Mouse (Mus musculus) erythroblast, adult 5-6 weeks (primary cell): ENCODE data around the gene Npy4r. TPM values are rescaled to one million over a fixed set of nuclear protein-coding genes. Genes with fewer than 3 reads are reported as not detected.
A peak's percentile ranks its signal among the peaks of the same experiment; 100 is the strongest.

Source experiments
- ATAC-seq: replicated peaks from 2 replicates; pipeline ENCODE4 v1.8.0; 2016; ENCODE audit warnings: moderate number of reproducible peaks, mild to moderate bottlenecking, moderate TSS enrichment, inconsistent platforms; ENCODE audit not compliant: poor library complexity, low FRiP score, severe bottlenecking
- total RNA-seq, 2 experiments: library from RNA; stranded (forward) in 1 of 2; stranded (reverse) in 1 of 2; fragments of 150-400 nt in 1 of 2; fragments of 200-764, 138-1000 nt in 1 of 2; gene quantifications; 2 replicates each; pipeline versions ENCODE4 v1.2.3 to v1.2.4; 2015 to 2017; ENCODE audit warnings: low replicate concordance in 2 of 2

Npy4r gene
- total RNA-seq (2015; ENCODE audit: low replicate concordance) (not detected in 2 replicates), total RNA-seq (2017; ENCODE audit: low replicate concordance) (not detected in 2 replicates)

DNA sequence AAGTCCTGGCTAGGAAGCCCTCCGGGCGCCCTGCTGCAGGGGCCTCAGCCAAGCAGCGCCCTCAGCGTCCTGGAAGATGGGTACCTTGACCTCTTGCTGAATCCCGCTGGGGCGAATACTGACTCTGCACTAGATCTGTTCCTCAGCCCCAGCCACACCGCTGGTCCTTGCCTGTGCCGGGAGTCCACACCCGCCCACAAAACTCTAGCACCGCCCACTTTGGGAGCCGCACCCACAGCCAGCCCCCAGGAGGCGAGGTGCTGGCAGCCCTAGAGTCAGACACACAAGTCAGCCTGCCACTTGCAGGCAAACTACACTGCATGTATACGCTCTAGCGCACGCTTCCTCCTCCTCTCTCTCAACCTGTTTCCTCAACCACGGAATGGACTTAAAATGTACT lies at the start of gene Npy4r:
Gene Npy4r (minus strand): TSS at position 148 of the 400 bp plus-strand sequence.
- ATAC-seq, result no peak

DNA sequence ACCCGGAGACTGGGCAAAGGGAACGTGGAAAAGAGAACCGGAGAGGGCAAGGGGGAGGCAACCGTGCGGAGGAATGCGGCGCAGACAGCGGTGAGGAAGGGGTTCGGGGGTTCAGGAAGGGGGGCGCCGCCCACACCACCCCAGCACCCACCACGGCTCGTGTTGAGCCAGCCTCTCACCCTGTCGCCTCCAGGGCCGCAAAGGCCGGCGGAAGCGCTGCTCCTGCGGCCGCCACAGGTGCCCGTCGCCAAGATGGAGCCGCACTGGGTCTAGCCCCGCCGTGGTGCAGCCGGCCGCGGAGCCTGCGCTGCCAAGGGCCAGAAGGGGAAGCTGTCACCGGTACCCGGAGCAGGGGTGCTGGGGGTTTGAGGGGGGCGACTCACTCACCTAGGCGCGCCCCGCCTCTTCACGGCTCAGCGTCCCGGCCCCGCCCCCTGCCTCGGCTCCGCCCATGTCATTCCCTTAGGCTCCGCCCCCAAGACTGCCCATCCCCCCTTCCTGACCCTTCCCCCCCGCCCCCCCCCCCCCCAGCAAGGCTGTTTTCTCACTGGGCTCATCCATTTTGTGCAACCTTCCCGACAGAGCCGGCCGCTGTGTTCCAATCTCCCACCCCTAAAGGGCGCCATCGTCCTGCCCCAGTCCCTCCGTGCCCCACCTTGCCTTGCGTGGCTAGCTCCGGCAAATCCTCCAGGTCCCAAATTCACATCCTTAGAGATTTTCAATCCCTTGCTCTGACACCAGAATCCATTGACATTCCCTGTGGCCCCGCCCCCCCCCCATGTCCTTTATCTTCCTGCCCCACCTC lies 49.1 kb upstream of the Npy4r start, which contains the start of gene Gprin2:
Gene Gprin2 (minus strand): TSS at position 423 of the 805 bp plus-strand sequence.
- no peak for ATAC-seq

DNA sequence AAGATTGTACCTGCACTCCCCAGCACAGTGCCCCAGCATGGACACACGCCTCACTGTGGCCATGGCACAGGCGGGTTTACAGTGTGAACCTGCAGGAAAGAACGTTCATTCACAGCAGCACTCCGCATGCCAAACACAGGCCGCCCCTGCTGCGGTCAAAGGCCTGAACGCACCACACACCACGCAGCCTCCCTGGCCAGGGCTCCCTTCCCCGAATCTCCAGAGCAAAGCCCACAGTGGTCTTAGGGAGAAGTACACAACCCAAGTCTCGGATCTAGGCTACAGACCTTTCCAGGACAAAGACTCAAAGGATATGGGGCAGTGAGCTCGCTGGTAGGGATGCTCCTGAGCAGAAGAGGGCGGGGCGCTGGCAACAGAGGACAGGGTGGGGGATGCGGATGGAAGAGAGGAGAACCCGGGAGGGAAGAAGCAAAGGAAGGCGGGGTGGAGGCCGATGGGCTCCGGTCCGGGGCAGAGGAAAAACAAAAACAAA lies 48.5 kb upstream of the Npy4r start:
- ATAC-seq, result no peak

DNA sequence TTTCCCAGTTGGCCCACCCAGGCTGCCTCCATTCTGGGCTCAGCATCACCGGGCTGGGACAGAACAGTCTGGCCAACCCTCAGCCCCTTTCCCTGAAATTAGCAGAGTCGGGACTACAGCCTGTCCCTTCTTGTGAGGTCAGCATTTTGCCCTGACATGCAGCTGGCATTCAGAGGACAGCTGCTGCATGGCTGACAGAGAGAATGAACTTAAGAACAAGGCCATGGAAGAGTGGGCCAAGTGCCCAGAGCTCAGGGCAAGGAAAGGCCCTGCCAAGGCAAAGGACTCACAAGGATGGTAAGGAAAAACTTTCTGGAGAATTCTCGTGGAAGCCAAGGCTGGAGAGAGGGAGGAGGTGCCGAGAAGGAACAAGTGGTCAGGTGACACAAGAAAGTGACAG lies 44.4 kb upstream of the Npy4r start:
- no peak for ATAC-seq

DNA sequence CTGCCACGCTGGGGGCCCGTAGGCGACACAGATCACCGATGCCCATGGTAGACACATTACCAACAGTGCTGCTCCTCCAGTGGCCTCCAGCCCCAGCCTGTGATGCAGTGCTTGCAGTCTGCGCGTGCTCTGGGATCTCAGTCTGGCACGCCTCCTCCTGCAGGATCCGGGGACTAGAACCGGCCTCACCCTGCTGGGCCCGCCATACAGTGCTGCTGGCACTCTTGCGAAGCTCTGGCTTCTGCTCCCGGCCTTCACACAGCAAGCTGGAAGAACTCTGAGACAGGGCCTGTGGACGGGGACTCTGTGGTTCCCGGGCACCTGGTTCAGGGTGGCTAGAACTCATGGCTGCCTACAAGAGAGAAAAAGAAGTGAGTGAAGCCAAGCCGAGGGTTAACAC lies 43.2 kb upstream of the Npy4r start:
- no peak for ATAC-seq

DNA sequence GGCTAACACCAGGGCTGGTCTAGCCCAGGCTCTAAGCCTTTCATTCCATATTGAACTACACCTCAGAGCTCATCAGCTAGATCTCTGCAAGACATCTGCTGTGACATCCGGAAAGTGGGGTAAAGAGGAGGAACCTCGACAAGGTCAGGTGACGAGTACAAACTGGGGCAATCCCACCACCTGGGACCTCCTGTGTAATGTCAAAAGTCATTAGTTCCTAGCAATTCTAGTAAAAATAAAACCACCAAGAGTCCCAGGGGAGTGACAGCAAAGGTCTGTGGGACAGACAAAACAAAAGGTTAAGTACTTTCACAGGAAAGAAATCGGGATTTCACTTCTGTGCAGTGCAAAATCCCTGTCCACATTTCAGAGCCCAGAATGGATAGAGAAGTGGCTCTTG lies 41.6 kb upstream of the Npy4r start:
- ATAC-seq, result no peak

DNA sequence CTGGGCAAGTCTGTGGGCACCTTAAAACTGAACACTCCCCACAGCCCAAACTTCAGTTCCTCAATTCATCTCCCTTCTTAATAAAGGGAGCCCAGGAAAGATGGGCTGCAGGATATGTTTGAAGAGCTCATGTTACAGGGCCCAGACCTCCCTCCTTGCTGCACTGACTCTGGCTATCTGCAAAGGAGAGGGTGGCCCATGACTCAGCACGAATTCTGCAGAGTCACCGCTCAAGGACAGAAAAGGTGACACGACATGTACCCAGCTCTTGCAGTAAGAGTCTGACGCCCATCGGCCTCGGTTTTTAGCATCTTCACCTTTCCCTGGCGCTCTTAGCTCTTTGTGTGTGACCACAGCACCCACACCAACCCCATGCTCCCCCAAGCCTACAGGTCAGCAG lies 38.1 kb upstream of the Npy4r start:
- peak; percentile 79 for ATAC-seq

DNA sequence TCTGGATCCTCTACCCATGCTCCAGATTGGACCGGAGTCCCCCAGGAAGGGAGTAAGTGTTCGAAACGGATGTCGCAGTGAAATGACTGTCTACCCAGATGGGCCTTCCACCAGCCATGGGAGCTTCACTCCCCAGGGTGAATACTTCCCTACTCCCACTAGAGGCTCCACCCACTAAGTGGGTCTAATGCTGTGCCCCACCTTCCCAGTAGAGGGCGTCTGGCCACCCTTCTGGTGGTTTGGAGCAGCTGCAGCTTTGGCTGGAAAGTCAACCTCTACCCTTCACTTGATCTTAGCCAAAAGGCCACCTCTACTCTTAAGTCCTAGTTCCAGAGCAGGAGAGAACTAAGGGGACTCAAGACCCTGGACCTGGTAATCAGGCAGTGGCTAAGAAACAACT lies 36.3 kb upstream of the Npy4r start:
- ATAC-seq, result no peak

DNA sequence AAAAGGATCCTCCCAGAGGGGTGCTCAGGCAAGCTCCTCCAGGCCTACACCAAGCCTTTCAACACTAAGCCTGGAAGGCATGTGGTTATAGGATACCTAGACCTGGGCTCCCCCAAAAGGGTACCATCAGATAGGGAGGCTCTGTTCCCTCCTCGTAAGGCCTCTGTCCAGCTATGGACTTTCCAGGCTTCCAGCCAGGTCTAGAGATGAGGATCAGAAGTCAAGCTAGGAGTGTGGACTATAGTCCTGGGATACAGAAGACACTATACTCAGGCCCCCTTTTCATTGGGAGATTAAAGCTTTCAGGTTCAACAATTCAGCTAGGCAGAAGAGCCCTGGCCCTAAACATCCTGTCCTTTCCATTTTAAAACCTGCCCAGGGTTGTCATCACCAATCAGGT lies 30.8 kb upstream of the Npy4r start:
- no peak for ATAC-seq

DNA sequence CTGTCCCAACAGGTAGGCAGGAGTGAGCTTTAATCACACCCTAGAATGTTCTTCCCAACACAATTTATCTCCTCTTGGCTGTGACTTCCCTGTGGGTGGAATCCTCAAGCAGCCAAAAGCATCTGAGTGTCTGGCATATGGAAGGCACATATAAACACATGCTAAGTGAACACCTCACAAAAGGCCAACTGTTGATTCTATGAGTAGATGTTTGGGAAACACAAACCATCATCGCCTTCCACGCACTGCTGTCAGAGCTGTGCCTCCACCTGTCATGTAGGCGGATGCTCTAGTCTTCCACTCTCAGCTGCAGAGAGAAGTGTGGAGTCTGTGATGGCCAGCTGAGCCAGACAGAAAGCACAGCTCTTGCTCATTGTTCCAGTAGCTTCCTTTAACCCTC lies 27.1 kb upstream of the Npy4r start:
- ATAC-seq, result no peak

DNA sequence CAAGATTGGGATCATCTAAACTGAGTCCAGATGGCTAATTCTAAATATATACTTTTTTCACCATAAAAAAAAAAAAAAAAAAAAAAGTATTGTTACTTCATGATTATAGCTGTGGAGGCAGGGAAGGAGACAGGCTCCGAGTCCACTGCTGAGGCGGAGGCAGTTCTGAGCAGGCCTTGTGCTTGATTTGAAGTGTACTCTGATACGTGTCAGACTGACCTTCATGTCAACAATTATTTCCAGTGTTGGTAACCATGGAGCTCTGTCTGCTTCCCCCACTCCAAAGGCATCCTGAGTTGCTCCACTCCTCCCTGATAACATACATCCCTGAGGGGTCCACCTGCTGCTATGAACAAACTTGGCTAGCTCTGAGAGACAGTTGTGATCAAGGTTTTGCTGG lies 18.8 kb upstream of the Npy4r start:
- no peak for ATAC-seq

DNA sequence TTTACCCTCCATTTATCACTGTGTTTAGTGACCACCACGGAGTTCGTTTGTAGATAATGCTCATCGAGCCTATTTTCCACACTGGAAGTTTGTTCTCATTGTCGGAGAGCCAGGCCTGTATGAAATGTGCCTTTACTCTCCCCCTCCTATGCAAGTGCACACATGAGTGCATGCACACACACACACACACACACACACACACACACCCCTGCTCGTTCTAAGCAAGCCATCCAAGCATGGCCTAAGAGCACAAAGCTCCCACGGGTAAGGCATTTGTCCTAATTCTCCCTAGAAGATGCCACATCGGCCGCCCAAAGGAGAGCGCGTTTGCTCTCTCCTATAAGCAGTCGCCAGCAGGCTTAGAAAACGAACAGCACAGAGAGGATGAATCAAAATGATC lies 3.5 kb upstream of the Npy4r start:
- no peak for ATAC-seq

DNA sequence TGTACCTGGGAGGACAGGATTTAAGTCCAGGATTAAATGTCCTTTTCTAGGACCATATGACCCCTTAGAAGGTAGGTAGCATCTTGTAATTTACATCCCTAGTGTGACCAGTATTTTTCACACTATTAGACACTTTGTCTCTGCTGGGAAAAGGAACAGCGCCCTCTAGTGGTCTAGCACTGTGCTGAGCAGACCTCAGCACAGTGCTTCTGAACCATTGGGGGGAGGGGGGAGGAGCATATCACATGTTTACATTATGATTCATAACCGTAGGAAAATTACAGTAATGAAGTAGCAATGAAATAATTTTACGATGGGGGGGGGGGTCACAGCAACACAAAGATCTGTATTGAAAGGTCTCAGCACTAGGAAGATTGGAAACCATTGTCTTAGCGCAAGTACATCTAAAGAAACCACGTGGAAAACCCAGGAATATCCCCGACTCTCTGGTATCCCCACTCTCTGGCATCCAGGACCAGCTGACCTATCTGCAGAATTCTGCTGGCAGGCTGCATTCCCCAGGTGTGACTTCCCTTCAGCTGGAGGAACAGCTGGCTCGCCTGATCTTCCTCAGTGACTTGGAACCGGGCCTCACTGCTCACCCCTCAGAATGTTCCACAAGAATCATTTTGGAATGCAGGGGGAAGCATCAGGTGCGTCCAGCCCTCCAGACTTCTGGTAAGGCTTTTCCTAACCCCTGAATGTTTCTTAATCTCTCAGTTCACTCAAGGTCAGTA lies 2.5 kb upstream of the Npy4r start:
- no peak for ATAC-seq

DNA sequence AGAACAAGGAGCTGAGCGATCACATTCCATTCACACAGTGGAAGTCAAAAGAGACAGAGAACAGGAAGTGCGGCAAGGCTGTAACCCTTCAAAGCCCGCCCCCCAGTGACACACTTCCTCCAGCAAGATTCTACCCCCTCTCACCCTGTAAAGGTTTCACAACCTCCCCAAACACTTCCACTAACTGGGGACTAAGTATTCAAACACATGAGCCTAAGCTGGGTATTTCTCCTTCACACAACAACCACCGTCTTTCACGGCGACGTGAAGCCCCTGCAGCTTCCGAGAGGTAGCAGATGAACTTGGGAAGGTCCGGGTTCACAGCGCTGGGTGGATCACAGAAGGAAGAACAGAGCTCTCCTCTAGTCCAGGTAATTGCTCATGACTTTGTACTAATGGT lies 9.4 kb downstream of the Npy4r start:
- ATAC-seq, result no peak

DNA sequence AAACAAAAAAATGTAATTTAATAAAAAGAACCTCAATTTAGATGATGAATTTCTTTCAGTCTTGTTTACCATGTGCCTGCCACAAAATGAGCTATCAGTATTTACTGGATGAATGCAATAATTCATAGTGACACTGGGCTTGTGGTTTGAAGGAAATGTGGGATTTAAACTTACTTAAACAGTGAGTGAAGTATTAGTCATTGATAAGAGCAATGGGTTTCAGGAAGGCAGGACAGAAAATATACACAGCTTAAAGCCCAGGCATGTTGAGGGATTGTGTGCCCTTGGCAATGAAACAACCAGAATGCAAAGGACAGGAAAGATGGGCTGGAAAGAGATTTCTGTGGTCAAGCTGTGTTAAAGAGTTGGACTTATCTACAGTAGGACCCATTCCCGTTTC lies 10.0 kb downstream of the Npy4r start:
- ATAC-seq, result no peak

DNA sequence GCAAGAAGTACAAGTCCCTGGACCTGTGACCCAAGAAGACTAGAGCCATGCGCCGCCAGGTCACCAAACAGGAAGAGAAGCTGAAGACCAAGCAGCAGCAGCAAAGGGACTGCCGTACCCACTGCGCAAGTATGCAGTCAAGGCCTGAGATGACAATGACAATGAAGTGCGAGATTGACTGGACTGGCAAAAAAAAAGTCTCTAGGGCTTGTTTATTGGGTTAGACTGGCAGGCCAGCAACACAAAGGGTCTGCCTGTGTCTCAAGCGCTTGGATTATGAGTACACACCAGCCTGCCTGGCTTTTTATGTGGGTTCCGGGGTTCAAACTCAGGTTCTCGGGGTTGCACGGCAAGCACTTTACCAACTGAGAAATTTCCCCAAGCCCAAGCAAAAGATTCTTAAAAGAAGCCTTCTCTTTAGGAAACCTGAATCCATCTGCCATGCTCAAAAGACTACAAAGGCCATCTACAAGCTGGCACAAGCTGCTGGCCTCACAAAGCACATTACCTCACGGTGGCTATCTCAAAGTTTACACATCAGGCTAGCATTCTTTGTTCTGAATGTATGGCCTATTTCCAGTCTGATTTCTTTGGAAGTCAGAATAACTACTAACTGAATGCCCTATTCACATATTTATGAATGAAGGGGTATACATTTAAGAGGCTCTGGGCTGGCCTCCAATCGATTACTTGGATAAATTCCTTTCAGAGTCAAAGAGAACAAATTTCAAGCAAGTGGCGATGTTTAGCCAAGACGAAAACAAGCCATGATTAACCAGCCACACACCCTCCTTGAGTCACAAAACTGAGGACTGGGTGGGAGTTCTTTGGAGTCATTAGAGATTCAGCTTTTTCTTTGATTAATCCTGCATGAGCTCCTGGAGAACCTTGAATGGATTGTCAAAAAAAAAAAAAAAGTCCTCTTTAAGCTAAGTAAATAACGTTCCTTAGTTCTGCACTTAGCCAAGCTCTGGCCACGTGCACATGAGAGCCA lies 12.3 kb downstream of the Npy4r start:
- no peak for ATAC-seq

DNA sequence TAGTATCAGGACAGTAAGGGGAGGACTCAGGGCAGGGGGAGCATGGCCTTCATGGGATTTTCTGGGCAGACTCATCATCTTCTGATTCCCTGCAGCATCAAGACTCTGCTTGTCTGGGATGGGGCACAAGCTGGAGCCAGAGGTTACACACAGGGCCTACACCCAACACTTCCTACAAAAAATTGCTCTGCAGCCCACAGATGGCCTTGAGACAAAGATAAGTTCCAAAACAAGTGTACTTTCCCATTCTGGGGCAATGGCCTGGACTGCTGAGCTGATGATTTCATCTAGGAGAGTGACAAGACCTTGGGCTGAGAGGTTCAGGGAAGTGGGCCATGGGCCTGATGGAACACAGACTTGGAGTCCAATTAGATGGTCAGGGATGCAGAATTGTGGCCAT lies 16.9 kb downstream of the Npy4r start:
- no peak for ATAC-seq

DNA sequence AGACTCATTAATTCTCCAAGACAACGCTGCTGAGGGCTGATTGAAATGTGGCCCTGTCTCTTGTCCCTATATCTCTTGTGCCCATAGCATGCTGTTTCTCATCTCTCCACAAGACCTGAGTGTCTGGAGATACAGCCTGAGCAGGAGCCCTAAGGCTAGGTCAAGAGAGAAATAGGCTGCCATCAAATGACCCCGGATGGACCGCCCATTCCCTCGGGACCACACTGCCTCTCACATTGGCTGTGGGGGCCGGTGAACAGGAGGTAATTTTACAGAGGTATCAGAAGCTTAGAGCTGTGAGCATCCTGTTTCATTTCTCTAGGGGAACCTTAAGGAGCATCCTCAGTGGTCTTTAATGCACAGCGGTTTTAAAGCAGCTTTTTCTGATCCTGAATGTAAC lies 21.1 kb downstream of the Npy4r start:
- no peak for ATAC-seq

DNA sequence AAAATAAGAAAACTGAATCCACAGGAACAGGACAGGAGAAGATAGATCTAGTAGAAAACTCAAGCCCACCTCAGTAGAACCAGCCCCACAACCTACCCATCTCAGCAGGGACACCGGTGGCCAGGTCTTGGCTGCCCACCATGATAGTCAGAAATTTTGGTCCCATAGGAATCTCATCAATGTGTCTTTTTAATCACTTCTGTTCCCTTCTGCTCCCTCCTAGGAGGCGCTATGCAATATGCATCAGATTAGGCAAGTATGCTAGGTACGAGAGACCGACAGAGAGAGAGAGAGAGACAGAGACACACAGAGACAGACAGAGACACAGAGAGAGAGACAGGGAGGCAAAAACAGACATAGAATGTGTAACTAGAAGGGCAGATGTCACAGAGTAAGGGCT lies 30.6 kb downstream of the Npy4r start:
- ATAC-seq, result no peak

DNA sequence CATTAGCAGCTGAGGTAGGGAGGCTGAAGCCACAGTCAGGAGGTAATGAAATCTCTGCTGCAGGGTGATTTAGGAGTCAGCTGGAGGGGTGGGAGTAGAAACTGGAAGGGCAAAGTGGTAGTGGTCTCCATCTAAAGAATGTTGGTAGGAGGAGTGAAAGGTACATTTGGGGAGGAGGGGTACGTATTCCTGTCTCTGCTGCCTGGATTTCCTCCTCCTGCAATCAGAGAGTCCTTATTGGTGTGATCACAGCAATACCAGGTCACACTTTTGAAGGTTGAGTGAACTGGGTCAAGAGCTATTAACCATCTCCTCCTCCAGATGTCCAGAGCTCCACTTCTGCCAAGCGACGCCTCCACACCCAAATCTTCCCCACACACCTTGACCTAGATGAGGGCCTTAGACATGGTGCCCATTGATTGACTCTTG lies 31.4 kb downstream of the Npy4r start:
- no peak for ATAC-seq
